Mouse (Mus musculus): Measurements from ENCODE around the gene Arhgap45. TPM values are rescaled to one million over a fixed set of nuclear protein-coding genes. Genes with fewer than 3 reads are reported as not detected.

The Arhgap45 gene
- polyA plus RNA-seq, 1 experiment from 2014 or later = 4.6 TPM

DNA sequence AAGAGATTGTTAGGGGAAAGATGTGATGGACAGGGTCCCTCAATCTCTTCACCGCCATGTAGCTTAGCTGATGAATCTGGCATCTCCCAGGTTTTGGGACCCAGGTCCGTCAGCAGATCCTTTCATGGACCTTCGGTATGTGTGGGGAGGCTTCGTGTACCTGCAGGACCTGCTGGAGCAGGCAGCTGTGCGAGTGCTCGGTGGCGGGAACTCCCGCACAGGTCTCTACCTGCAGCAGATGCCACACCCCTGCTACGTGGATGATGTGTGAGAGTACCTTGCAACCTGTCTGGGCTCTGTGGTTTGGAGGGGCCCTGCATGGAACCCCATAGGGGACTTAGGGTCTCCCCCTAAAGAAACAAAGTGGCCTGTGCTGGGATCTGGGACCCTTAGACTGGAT is 14.5 kb upstream of the Arhgap45 start:
- H3K9me3 ChIP-seq = no peaks in the 10 kb centered on the region
- no peak for ATAC-seq (ENCODE audit: insufficient number of reproducible peaks, insufficient read depth, low FRiP score, low TSS enrichment, low read depth)
- no peak overlapping the region for H3K4me2 ChIP-seq
- H3K36me3 ChIP-seq = no peaks in the 10 kb centered on the region
- 69% methylated on average over 9 of the region's 9 CpGs for WGBS
- peaks cover 40% of the 10 kb centered on the region for H3K27me3 ChIP-seq
- H3K9ac ChIP-seq = no peak overlapping the region
- no peak overlapping the region for H3K27ac ChIP-seq
- no peak overlapping the region for H3K4me3 ChIP-seq
- peaks cover 32% of the 10 kb centered on the region for H3K4me1 ChIP-seq

DNA sequence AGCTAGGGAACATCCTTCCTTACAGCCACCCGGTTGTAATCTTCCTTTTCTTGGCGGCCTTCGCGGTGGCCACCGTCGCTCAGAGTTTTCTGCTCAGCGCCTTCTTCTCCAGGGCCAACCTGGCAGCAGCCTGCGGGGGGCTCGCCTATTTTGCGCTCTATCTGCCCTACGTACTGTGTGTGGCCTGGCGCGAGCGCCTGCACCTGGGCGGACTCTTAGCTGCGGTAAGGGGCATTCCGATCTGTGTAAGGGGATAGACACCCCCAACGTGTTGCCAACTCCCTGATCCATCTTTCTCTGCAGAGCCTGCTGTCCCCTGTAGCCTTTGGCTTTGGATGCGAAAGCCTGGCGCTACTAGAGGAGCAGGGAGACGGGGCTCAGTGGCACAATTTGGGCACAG is 13.6 kb upstream of the Arhgap45 start:
- H3K36me3 ChIP-seq = no peaks in the 10 kb centered on the region
- H3K27me3 ChIP-seq = peaks cover 36% of the 10 kb centered on the region
- peak overlapping the region; percentile 51; the same call in 1 of the 2 replicates for H3K9ac ChIP-seq
- no peak overlapping the region for H3K4me3 ChIP-seq
- H3K27ac ChIP-seq = 0 out of 2 replicates have a peak overlapping the region, but pooled peaks have one; percentile 16
- ATAC-seq (ENCODE audit: insufficient number of reproducible peaks, insufficient read depth, low FRiP score, low TSS enrichment, low read depth) = no peak
- 25% methylated on average over 21 of the region's 21 CpGs for WGBS
- peaks cover 28% of the 10 kb centered on the region for H3K4me1 ChIP-seq
- peak overlapping the region; percentile 14 for H3K4me2 ChIP-seq
- no peaks in the 10 kb centered on the region for H3K9me3 ChIP-seq

- Histone ChIP-seq H3K4me2 (peak overlapping the region; percentile 14), H3K27ac (peak overlapping the region; percentile 14; the same call in 1 of the 2 replicates), H3K9ac (peak overlapping the region; percentile 51; the same call in 1 of the 2 replicates), H3K4me3 (no peak overlapping the region), H3K36me3 (no peaks in the 10 kb centered on the region; the same call in 1 of the 2 replicates), H3K4me1 (peaks cover 23% of the 10 kb centered on the region), H3K27me3 (peaks cover 28% of the 10 kb centered on the region), H3K9me3 (no peaks in the 10 kb centered on the region)
- 48% methylated on average over 9 of the region's 9 CpGs for WGBS
- ATAC-seq (ENCODE audit: insufficient number of reproducible peaks, insufficient read depth, low FRiP score, low TSS enrichment, low read depth) = no peak
Observed at GRCm38 (mm10) chr10:80003374-80004232, 12.8 kb upstream of the Arhgap45 start.

- peaks cover 23% of the 10 kb centered on the region for H3K27me3 ChIP-seq
- 92% methylated on average over 8 of the region's 8 CpGs for WGBS
- H3K27ac ChIP-seq = no peak overlapping the region
- peaks cover 23% of the 10 kb centered on the region for H3K4me1 ChIP-seq
- no peaks in the 10 kb centered on the region for H3K9me3 ChIP-seq
- H3K4me2 ChIP-seq = no peak overlapping the region
- no peak for ATAC-seq (ENCODE audit: insufficient number of reproducible peaks, insufficient read depth, low FRiP score, low TSS enrichment, low read depth)
- H3K36me3 ChIP-seq = no peaks in the 10 kb centered on the region; the same call in 1 of the 2 replicates
- no peak overlapping the region for H3K9ac ChIP-seq
- no peak overlapping the region for H3K4me3 ChIP-seq
Observed at GRCm38 (mm10) chr10:80004233-80004705, 12.2 kb upstream of the Arhgap45 start.

DNA sequence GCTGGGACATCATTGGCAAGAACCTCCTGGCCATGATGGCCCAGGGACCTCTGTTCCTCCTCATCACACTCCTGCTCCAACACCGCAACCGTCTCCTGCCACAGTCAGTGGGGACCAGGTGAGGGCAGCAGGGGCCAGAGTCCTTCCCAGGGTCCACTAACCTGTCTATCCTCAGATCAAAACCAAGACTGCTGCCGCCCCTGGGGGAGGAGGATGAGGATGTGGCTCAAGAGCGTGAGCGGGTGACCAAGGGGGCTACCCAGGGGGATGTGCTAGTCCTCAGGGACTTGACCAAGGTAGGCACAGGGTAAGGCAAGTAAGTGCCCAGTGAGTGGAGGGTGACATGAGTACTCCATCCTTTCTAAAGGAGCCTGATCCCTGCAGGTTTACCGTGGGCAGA is 4.7 kb upstream of the Arhgap45 start:
- H3K27me3 ChIP-seq = peaks cover 53% of the 10 kb centered on the region
- H3K4me1 ChIP-seq = peaks cover 6% of the 10 kb centered on the region; the same call in 1 of the 2 replicates
- 88% methylated on average over 6 of the region's 6 CpGs for WGBS
- no peak overlapping the region for H3K9ac ChIP-seq
- no peak overlapping the region for H3K27ac ChIP-seq
- H3K9me3 ChIP-seq = peaks cover 9% of the 10 kb centered on the region
- H3K36me3 ChIP-seq = peaks cover 20% of the 10 kb centered on the region
- no peak overlapping the region for H3K4me3 ChIP-seq
- no peak overlapping the region for H3K4me2 ChIP-seq
- no peak for ATAC-seq (ENCODE audit: insufficient number of reproducible peaks, insufficient read depth, low FRiP score, low TSS enrichment, low read depth)

DNA sequence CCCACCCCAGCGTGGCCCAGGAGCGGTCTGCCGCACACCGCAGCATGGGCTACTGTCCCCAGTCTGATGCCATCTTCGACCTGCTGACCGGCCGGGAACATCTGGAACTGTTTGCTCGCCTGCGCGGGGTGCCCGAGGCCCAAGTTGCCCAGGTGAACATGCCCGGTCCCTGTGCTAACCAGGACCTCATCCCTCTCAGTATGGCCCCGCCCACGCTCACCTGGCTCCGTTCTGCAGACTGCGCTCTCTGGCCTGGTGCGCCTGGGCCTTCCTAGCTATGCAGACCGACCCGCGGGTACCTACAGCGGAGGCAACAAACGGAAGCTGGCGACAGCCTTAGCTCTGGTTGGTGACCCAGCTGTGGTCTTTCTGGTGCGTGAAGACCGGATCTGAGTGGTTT is 2.8 kb upstream of the Arhgap45 start:
- 22% methylated on average over 25 of the region's 25 CpGs for WGBS
- ATAC-seq (ENCODE audit: insufficient number of reproducible peaks, insufficient read depth, low FRiP score, low TSS enrichment, low read depth) = no peak
- Histone ChIP-seq H3K9me3 (peaks cover 9% of the 10 kb centered on the region), H3K4me1 (peaks cover 7% of the 10 kb centered on the region), H3K36me3 (peaks cover 20% of the 10 kb centered on the region), H3K27ac (no peak overlapping the region), H3K27me3 (peaks cover 65% of the 10 kb centered on the region), H3K9ac (no peak overlapping the region), H3K4me3 (peak overlapping the region; percentile 1; the same call in 1 of the 2 replicates), H3K4me2 (no peak overlapping the region)

- Histone ChIP-seq H3K27ac (no peak overlapping the region), H3K9me3 (peaks cover 9% of the 10 kb centered on the region), H3K4me1 (peaks cover 18% of the 10 kb centered on the region), H3K4me3 (no peak overlapping the region), H3K9ac (0 out of 2 replicates have a peak overlapping the region, but pooled peaks have one; percentile 38), H3K4me2 (no peak overlapping the region), H3K36me3 (peaks cover 18% of the 10 kb centered on the region), H3K27me3 (peaks cover 76% of the 10 kb centered on the region)
- ATAC-seq (ENCODE audit: insufficient number of reproducible peaks, insufficient read depth, low FRiP score, low TSS enrichment, low read depth) = no peak
- 21% methylated on average over 28 of the region's 28 CpGs for WGBS
Observed at GRCm38 (mm10) chr10:80014484-80015290, 1.8 kb upstream of the Arhgap45 start.

- H3K4me1 ChIP-seq = peaks cover 27% of the 10 kb centered on the region
- ATAC-seq (ENCODE audit: insufficient number of reproducible peaks, insufficient read depth, low FRiP score, low TSS enrichment, low read depth) = no peak
- peaks cover 10% of the 10 kb centered on the region for H3K36me3 ChIP-seq
- H3K4me3 ChIP-seq = no peak overlapping the region
- 79% methylated on average over 10 of the region's 10 CpGs for WGBS
- H3K9me3 ChIP-seq = peaks cover 5% of the 10 kb centered on the region; the same call in 1 of the 2 replicates
- H3K27ac ChIP-seq = no peak overlapping the region
- no peak overlapping the region for H3K9ac ChIP-seq
- H3K4me2 ChIP-seq = no peak overlapping the region
- H3K27me3 ChIP-seq = peaks cover 85% of the 10 kb centered on the region
Observed at GRCm38 (mm10) chr10:80015583-80015982, 870 bp upstream of the Arhgap45 start.

DNA sequence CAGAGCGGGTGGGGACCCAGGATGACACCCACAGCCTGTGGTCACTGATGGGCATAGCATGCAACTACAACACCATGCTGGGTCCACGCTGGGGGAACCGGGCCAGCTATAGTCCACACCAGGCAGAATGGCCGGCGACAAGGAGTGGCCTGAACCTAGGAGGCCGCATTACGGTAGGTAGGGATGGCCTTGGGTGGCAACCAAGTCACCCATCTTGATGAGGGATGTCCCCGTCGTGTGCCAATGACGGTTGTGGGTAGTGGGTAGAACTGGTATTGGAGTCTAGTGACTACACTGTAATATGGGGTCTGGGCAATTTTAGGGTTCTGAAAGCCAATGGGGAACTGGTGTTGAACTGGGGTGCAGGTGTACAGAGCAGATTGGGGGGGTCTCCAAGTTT is 478 bp downstream of the Arhgap45 start:
- H3K4me1 ChIP-seq = peaks cover 27% of the 10 kb centered on the region

DNA sequence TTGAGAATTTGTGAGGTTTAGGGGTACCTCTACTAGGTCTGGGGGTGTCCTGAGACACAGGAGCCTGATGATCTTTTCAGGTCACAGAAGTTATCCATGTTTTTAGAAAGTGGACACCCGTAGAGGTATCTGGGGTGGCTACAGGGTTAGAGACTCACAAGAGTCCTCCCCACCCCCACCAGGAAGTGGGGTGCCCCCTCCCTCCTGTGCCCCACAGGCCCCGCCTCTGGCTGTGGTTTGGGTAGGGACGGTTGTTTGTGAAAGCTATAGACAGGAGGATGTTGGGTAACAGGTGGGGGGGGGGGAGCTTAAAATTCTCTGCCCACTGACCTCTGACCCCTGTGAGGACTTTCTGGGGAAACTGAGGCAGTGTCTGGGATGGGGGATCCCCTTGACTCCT is 908 bp downstream of the Arhgap45 start:
- no peaks in the 10 kb centered on the region for H3K36me3 ChIP-seq
- H3K4me1 ChIP-seq = peaks cover 27% of the 10 kb centered on the region
- no peak overlapping the region for H3K4me2 ChIP-seq
- no peak overlapping the region; the same call in 1 of the 2 replicates for H3K9ac ChIP-seq
- no peak overlapping the region for H3K4me3 ChIP-seq
- peaks cover 76% of the 10 kb centered on the region for H3K27me3 ChIP-seq
- H3K9me3 ChIP-seq = no peaks in the 10 kb centered on the region
- no peak overlapping the region for H3K27ac ChIP-seq
- 65% methylated on average over 3 of the region's 3 CpGs for WGBS
- no peak for ATAC-seq (ENCODE audit: insufficient number of reproducible peaks, insufficient read depth, low FRiP score, low TSS enrichment, low read depth)

More for the DNA sequence above, 478 bp downstream of the Arhgap45 start:
- 92% methylated on average over 10 of the region's 10 CpGs for WGBS
- no peak overlapping the region for H3K4me2 ChIP-seq
- H3K9me3 ChIP-seq = no peaks in the 10 kb centered on the region
- H3K36me3 ChIP-seq = no peaks in the 10 kb centered on the region
- ATAC-seq (ENCODE audit: insufficient number of reproducible peaks, insufficient read depth, low FRiP score, low TSS enrichment, low read depth) = no peak
- no peak overlapping the region for H3K27ac ChIP-seq
- H3K9ac ChIP-seq = no peak overlapping the region
- peaks cover 80% of the 10 kb centered on the region for H3K27me3 ChIP-seq
- H3K4me3 ChIP-seq = no peak overlapping the region

GRCm38 (mm10) chr10:80017771-80018170 is 1.3 kb downstream of the Arhgap45 start:
- Histone ChIP-seq H3K4me1 (peaks cover 27% of the 10 kb centered on the region), H3K36me3 (no peaks in the 10 kb centered on the region), H3K9ac (no peak overlapping the region; the same call in 1 of the 2 replicates), H3K27me3 (peaks cover 72% of the 10 kb centered on the region), H3K27ac (no peak overlapping the region), H3K4me2 (no peak overlapping the region), H3K9me3 (no peaks in the 10 kb centered on the region), H3K4me3 (no peak overlapping the region)
- 79% methylated on average over 14 of the region's 14 CpGs for WGBS
- ATAC-seq (ENCODE audit: insufficient number of reproducible peaks, insufficient read depth, low FRiP score, low TSS enrichment, low read depth) = no peak

Measured in embryonic facial prominence, embryonic 13.5 days (tissue).